Mouse (Mus musculus): ENCODE data around the gene Rfxap.

DNA sequence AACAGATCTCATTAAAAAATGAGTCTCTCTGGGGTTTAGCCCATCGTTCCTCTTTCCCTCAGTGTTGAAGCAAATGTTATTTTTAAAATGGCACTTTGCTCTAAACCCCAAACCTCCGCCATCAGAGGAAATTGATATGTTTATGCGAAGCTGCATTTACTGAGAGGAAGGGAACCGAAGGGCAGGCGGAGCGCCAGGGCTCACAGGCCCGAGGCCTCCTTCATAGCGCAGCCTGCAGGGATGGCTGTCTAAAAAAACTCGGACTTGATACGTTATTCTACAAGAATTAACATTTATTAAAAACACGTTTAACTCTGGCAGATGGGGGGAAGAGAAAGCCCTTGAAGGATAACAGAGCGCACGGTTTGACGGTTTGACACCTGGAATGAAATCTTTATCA, 41.6 kb downstream of the Rfxap start:
- TF ChIP-seq CTCF (IDR thresholded peaks at IDR 0.05; ENCODE audit: insufficient read depth, low read length) (no peak), POLR2A (IDR thresholded peaks at IDR 0.05; ENCODE audit: borderline replicate concordance, extremely low read depth, low read depth, low read length) (no peak)
